Mouse (Mus musculus): ENCODE data around the gene Slc2a3.
"Not testable (repeated sequence)": the region's sequence is repeated elsewhere in the genome, so short reads cannot be mapped to it uniquely, and the experiment has no call there.

Slc2a3 gene

GRCm38 (mm10) chr6:122763844-122764445 is 37.5 kb downstream of the Slc2a3 start:
- DNase-seq (ENCODE audit: low spot score) = no peak

DNA sequence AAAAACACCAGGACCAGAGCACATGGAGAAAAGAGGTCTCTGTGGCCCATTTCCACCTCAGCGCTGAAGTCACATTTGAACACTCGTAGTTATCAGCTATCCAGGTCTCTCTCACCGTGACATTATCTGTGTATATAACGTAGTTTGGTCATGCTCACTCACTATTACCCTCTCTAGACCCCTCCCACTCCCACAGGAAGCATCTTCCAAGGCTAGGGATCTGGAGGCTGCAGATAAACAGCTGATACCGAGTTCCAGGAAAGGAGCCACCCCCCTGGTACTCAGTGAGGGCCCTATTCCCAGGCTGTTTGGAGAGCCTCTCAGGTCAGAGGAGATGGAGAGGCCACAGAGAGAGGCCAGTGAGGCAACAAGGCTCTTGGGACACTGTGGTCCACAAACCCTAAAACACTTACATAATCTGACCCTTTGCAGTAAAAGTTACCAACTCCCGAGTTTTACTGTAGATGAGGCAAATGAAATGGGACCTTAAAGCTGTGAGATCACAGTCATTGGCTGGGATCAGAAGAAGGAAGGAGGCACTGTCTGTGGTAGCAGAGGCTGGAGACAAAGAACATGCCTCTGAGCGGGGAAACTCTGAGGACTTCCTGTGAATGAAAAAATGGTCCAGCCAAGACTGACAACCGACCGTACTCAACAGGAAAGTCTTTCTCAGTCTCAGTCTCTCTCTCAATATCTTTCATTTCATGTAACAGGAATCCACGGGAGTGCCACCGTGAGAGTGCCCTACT is 38.3 kb downstream of the Slc2a3 start:
- DNase-seq (ENCODE audit: low spot score) = no peak

DNA sequence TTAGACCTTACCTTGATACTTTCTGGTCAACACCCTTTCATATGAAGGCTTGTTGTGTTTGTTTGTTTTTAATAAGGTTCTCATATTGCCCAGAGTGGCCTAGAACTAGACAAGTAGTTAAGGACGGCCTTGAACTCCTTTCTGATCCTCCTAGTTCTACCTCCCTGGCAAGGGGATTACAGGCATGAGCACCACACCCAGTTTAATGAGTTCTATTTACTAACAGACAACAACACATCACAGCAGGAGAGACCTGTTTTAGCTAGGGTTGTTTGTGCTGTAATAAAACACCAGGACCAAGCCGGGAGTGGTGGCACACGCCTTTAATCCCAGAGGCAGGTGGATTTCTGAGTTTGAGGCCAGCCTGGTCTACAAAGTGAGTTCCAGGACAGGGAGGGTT is 39.0 kb downstream of the Slc2a3 start:
- no peak for DNase-seq (ENCODE audit: low spot score)

DNA sequence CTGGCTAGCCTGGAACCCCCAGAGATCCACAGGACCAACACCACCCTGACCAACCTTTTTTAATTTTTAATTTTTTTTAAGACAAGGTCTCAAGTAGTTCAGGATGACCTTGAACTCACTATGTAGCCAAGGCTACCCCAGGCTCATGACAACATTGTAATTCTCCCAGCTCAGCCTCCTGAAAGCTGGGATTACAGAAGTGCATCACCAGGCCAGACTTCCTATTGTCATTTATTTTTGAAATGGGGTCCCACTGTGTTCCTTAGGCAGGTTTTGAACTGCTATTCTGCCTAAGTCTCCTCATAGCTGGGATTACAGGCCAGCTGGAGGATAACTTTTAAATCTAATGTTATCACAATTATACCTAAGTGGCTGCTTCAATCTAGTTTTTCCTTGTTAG is 39.5 kb downstream of the Slc2a3 start:
- DNase-seq (ENCODE audit: low spot score) = no peak

DNA sequence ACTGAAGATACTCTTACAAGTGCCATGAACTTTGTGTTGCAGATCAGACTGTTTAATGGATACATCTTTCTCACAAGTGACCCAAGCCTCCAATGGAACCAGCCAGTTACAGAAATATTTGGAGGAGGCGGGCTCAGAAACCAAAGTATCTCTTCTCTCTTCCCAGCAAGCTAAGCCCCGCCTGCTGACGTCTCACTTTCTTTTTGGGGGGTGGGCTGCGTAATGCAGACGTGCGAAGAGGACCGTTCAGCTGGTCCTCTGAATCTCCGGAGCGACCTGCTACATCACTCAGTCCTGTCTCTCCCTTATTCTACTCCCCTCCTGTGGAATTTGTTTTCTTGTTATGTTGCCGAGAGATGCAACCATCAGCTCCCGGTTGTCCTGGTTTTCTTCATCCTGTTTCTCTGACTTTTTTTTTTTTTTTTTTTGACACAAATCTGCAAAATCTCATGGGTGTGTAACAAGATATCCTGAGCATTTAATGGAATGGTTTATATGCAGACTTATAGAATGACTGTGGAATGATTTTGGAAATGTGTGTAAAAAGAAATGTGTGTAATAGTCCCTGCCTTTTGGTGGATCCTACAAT is 40.3 kb downstream of the Slc2a3 start:
- DNase-seq (ENCODE audit: low spot score) = peak; percentile 74

GRCm38 (mm10) chr6:122758732-122759131 is 42.7 kb downstream of the Slc2a3 start:
- no peak for DNase-seq (ENCODE audit: low spot score)

DNA sequence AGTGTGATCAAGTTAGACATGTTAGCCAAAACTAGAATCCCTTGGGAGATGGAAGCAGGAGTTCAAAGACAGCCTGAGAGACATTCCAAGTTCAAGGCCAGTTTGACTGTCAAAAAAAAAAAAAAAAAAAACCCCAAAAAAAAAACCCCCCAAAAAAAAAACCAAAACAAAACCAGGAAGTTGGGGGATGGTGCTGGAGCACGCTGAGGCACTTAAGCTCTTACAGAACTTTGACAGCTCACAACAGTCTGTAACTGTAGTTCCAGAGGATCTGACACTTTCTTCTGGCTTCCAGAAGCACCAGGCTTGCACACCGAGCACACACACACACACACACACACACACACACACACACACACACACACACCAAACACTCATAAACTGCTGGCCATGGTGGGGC is 45.5 kb downstream of the Slc2a3 start:
- DNase-seq (ENCODE audit: low spot score) = no peak

DNA sequence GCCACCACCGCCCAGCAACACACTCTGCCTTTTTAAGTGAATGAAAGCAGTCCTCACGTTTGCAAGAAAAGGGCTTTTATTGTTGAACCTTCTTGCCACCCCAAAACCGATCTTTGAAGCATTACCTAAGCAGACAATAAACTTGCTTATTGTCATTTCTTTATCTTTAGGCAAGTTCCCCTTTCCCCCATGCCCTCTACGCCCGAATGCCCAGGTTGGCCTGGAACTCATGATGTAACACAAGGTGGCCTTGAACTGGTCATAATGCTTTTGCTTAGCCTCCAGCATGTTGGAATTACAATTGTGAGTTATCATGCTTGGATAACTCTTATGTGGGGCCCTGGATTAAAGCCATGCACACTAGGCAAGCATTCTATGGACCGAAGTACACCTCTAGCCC is 50.9 kb downstream of the Slc2a3 start:
- DNase-seq (ENCODE audit: low spot score) = no peak

DNA sequence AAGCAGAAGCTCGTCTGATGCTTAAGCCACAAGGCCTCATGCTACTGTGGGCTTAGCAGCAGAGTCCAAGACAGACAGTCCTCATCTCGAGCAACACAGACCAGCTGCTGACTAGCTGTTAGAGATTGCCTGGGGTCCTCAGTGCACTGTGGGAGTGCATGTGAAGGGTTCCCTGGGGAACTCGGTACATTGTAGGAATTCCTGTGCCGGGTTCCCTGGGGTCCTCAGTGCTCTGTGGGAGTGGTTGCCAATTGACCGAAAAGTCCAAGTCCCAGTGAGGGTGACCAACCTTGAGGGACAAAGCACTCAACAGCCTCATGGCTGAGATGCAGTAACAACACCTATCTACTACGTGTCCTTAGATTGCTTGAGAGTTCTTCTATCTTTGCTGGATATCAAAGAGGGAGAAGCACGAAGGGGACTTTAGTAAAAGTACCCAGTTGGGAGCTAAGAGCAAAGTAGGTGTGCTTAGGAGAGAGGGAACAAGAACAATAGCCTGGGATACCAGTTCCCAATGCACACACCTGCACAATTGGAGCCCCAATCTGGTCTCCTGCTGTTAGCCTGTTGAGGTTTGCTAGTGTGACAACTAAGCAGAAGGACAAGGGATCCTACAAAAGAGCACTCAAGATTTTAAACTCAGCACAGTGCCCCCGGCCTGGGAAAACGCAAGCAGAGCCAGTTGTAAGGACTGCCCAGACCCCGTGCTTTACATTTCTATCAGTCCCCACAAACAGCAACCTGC is 56.8 kb downstream of the Slc2a3 start:
- no peak for DNase-seq (ENCODE audit: low spot score)

- DNase-seq (ENCODE audit: low spot score) = no peak
These were observed 58.1 kb downstream of the Slc2a3 start for GRCm38 (mm10) chr6:122743353-122743752.

- peak; percentile 36 for DNase-seq (ENCODE audit: low spot score)
These were observed 59.1 kb downstream of the Slc2a3 start for GRCm38 (mm10) chr6:122742228-122742899.

DNA sequence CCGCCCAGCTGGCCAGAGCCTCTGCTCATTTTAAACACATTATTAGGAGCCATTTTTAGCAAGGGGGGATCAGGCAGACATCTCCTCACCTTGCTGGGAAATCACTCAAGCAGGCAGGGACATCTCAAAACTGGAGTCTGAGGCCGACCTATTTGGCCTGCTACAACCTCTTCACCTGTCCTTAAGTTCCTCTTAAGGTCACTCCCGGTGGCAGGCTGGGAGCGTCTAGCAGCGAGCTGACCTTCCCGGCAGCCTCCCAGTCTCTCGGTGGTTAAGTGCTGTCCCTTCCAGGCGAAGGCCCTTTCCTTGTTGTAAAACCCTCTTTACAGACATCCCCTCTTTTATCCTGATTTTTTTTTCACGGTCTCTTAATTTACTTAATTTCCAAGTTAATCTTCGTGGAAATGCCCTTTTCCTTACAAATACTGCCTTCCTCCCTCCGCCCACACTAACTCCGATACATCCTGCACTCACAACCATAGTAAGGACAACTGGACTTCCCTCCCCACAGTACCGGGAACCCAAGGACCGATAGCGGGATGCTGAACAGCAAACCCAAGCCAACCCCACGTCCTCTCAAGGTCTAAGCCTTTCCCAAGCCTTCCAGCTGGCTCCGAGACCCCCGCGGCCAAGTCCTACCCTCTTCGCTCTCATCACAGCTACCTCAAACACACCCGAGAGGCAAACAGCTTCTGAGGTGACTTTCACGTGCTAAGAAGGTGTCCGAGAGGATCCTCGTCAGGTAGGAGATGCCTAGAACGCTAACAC is 59.8 kb downstream of the Slc2a3 start:
- no peak for DNase-seq (ENCODE audit: low spot score)

DNA sequence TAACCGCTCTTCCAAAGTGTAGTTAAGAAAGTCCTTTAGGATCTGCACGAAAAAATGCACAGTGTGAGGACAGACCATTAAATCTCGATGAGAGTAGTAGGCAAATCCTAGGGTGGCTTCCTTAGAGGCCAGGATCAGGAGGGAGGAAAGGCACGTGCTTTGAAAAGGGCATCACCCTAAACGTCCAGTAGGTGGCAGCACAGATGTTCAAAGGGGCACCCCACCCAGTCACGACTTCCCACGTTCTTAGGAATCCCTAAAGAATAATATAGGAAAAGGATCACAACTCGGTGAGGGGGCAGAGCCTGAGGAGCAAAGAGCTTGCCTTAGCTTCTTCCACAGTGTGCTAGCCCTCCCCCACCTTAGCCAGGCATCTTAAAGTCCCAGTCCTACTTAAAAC is 61.5 kb downstream of the Slc2a3 start:
- DNase-seq (ENCODE audit: low spot score) = peak; percentile 68

DNA sequence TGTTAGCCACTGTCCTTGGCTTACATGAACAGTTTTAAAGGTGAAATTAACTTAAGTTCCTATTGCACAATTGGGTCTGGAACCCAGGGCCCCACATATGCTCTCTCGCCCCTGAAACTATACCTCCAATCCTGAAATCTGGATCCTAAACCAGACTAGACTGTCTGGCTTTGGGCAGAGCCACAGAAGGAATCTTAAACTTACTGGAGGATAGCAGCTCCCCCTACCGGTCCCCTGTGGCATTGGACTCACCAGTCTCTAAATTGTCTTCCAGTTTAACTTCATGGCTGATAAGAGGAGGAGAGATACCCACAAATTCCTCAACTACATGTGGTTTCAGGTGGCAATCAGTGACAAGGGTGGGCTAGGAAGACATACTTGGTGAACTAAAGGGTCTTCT is 81.5 kb downstream of the Slc2a3 start:
- DNase-seq (ENCODE audit: low spot score) = peak; percentile 51

DNA sequence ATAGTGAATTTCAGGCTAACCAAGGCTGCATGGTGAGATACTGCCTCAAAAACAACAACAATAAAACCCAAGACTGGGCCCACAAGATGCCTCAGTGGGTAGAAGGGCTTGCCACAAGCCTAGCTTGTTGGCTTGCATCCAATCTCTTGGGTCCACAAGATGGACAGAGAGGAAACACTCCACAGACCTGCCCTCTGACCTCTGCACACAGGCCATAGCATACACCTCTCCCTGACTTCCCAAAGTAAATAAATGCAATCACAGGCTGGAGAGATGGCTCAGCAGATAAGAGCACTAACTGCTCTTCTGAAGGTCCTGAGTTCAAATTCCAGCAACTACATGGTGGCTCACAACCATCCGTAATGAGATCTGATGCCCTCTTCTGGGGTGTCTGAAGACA is 83.2 kb downstream of the Slc2a3 start:
- not testable (repeated sequence) for DNase-seq (ENCODE audit: low spot score)

GRCm38 (mm10) chr6:122715886-122716285 is 85.6 kb downstream of the Slc2a3 start:
- DNase-seq (ENCODE audit: low spot score) = no peak

- DNase-seq (ENCODE audit: low spot score) = no peak
These were observed 86.6 kb downstream of the Slc2a3 start for GRCm38 (mm10) chr6:122714707-122715365.

DNA sequence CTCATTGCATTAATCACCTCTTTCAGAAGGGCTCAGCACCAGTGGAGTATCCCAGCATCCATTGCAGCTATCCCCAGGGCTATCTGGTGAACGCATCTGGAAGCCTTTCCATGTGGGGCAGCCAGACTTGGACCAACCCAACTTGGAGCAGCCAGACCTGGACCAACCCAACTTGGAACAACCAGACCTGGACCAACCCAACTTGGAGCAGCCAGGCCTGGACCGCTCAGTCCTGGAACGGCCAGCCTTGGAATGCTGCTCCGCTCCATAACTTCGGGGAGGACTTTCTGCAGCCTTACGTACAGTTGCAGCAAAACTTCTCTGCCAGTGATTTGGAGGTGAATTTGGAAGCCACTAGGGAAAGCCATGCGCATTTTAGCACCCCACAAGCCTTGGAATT is 88.3 kb downstream of the Slc2a3 start:
- DNase-seq (ENCODE audit: low spot score) = not testable (repeated sequence)

DNA sequence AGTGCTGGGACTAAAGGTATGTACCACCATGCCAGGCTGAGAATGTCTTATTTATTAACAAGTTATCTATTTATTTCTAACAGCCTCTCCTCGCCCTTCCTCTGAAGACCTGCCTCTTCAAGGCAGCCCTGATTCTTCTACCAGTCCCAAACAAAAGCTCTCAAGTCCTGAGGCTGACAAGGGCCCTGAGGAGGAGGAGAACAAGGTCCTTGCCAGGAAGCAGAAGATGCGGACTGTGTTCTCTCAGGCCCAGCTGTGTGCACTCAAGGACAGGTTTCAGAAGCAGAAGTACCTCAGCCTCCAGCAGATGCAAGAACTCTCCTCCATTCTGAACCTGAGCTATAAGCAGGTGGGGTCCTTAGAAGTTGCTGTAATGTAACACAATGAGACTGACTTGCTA is 90.0 kb downstream of the Slc2a3 start:
- no peak for DNase-seq (ENCODE audit: low spot score)

GRCm38 (mm10) chr6:122708826-122709225 is 92.6 kb downstream of the Slc2a3 start:
- no peak for DNase-seq (ENCODE audit: low spot score)
